8 mouse cellular contexts compared by ENCODE assay signal in genomic region chr16:18345243-18345642, GRCm38 (mm10). TPM values are rescaled to one million over a fixed set of nuclear protein-coding genes. Genes with fewer than 3 reads are reported as not detected.
DNase-seq lines count a peak whose midpoint lies in the region; ATAC-seq and TF ChIP-seq lines count a peak whose summit lies in the region.

No protein-coding gene starts in this region.

- H3K9me3 ChIP-seq in limb, embryonic 11.5 days (ENCODE audit: control insufficient read depth, low read length) = no peaks in the 10 kb centered on the region
- H3K9me3 ChIP-seq in midbrain, postnatal 0 days (ENCODE audit: low read length) = no peaks in the 10 kb centered on the region

- peaks cover 14% of the 10 kb centered on the region for H3K27me3 ChIP-seq in limb, embryonic 11.5 days (ENCODE audit: control insufficient read depth, insufficient read depth, low read length)
- no peaks in the 10 kb centered on the region for H3K27me3 ChIP-seq in midbrain, postnatal 0 days (ENCODE audit: insufficient read depth, low read length)

- H3K27ac ChIP-seq in limb, embryonic 11.5 days (replicated peaks; ENCODE audit: low read depth, low read length) = no peak overlapping the region
- peak overlapping the region; percentile 32; the same call in 1 of the 2 replicates for H3K27ac ChIP-seq in midbrain, postnatal 0 days (ENCODE audit: low read depth, low read length)

- H3K4me3 ChIP-seq in limb, embryonic 11.5 days (ENCODE audit: low read depth, low read length) = 0 out of 2 replicates have a peak overlapping the region, but pooled peaks have one; percentile 5
- H3K4me3 ChIP-seq in midbrain, postnatal 0 days (ENCODE audit: low read depth, low read length) = no peak overlapping the region

- H3K4me2 ChIP-seq in limb, embryonic 11.5 days (ENCODE audit: low read depth, severe bottlenecking) = no peak overlapping the region
- no peak overlapping the region for H3K4me2 ChIP-seq in midbrain, postnatal 0 days (ENCODE audit: low read depth, low read length, poor library complexity, severe bottlenecking)

- peak; percentile 43 for ATAC-seq in granulocyte monocyte progenitor cell, adult 5-6 weeks (replicated peaks; ENCODE audit: poor library complexity, severe bottlenecking)
- ATAC-seq in limb, embryonic 11.5 days (ENCODE audit: insufficient number of reproducible peaks, low FRiP score, low TSS enrichment, low read depth) = no peak
- ATAC-seq in midbrain, postnatal 0 days (ENCODE audit: low FRiP score) = peak; percentile 12; the same call in 1 of the 2 replicates

- peak; percentile 72 for DNase-seq in 3134 (ENCODE audit: extremely low read depth, insufficient read length, low spot score)
- DNase-seq in adrenal gland, adult 2 months = peak; percentile 90
- peak; percentile 90 for DNase-seq in embryo, embryonic 11 days
- DNase-seq in kidney, adult 8-10 months = peak; percentile 91 to 95
- peak; percentile 90 for DNase-seq in limb, embryonic 11.5 days (ENCODE audit: low spot score)
- DNase-seq in midbrain, postnatal 0 days (ENCODE audit: low spot score) = peak; percentile 93
- peak; percentile 61 to 75 for DNase-seq in spleen, postnatal 14 days (ENCODE audit: low spot score in 2 of 2)

- TF ChIP-seq CTCF in midbrain, postnatal 0 days (IDR thresholded peaks at IDR 0.05) = peak; percentile 95

- 0% methylated on average over 3 of the region's 3 CpGs for WGBS in limb, embryonic 11.5 days
- 5% methylated on average over 3 of the region's 3 CpGs for WGBS in midbrain, postnatal 0 days

- no peak overlapping the region for H3K9ac ChIP-seq in limb, embryonic 11.5 days (ENCODE audit: low read length)
- no peak overlapping the region for H3K9ac ChIP-seq in midbrain, postnatal 0 days (replicated peaks; ENCODE audit: low read length, poor library complexity, severe bottlenecking)

- peaks cover 8% of the 10 kb centered on the region; the same call in 1 of the 2 replicates for H3K4me1 ChIP-seq in limb, embryonic 11.5 days (ENCODE audit: control insufficient read depth, insufficient read depth, low read length)
- peaks cover 25% of the 10 kb centered on the region; the same call in 1 of the 2 replicates for H3K4me1 ChIP-seq in midbrain, postnatal 0 days (ENCODE audit: insufficient read depth, low read length)

- no peaks in the 10 kb centered on the region for H3K36me3 ChIP-seq in limb, embryonic 11.5 days (ENCODE audit: control insufficient read depth, insufficient read depth, low read length)
- no peaks in the 10 kb centered on the region for H3K36me3 ChIP-seq in midbrain, postnatal 0 days (ENCODE audit: insufficient read depth, low read length)

RNA-seq across cellular contexts. Expression of gene Tango2, which starts 2.7 kb away (rescaled TPM):
- total RNA-seq in adrenal gland, adult 2 months (2021) = 10 to 100 TPM; 36.1 to 37.1 TPM
- 40.6 and 51.1 TPM in 2 replicates for polyA plus RNA-seq in adrenal gland, adult 2 months (2012; rRNA removed)
- total RNA-seq in granulocyte monocyte progenitor cell, adult 5-6 weeks (2014; fragmentation: Nextera tagmentation) = 20.3 and 30.5 TPM in 2 replicates
- 5.4 and 8.8 TPM in 2 replicates for total RNA-seq in granulocyte monocyte progenitor cell, adult 5-6 weeks (2017)
- polyA plus RNA-seq in limb, embryonic 11.5 days (2014; fragmentation: Nextera tagmentation; extraction: Ambion mirVana) = 20.1 and 21.2 TPM in 2 replicates
- total RNA-seq in midbrain, postnatal 0 days (2014; rRNA removed) = 40.3 and 44.1 TPM in 2 replicates
- 88.0 and 94.8 TPM in 2 replicates for polyA plus RNA-seq in midbrain, postnatal 0 days (2015; fragmentation: Nextera tagmentation; extraction: Ambion mirVana)

RNA-seq across cellular contexts. Expression of gene Arvcf, which starts 2.7 kb away (rescaled TPM):
- total RNA-seq in adrenal gland, adult 2 months (2021) = 10 to 100 TPM; 33.4 to 48.9 TPM
- polyA plus RNA-seq in adrenal gland, adult 2 months (2012; rRNA removed) = 54.2 and 59.1 TPM in 2 replicates
- 1.8 and 1.9 TPM in 2 replicates for total RNA-seq in granulocyte monocyte progenitor cell, adult 5-6 weeks (2014; fragmentation: Nextera tagmentation)
- 0.21 and 2.8 TPM in 2 replicates for total RNA-seq in granulocyte monocyte progenitor cell, adult 5-6 weeks (2017)
- 32.9 and 33.2 TPM in 2 replicates for polyA plus RNA-seq in limb, embryonic 11.5 days (2014; fragmentation: Nextera tagmentation; extraction: Ambion mirVana)
- total RNA-seq in midbrain, postnatal 0 days (2014; rRNA removed) = 161 and 219 TPM in 2 replicates
- polyA plus RNA-seq in midbrain, postnatal 0 days (2015; fragmentation: Nextera tagmentation; extraction: Ambion mirVana) = 54.5 and 60.6 TPM in 2 replicates

RNA-seq across cellular contexts. Expression of gene Dgcr8, which starts 56.2 kb away (rescaled TPM):
- 10 to 100 TPM; 23.3 to 27.3 TPM for total RNA-seq in adrenal gland, adult 2 months (2021)
- polyA plus RNA-seq in adrenal gland, adult 2 months (2012; rRNA removed) = 12.3 and 20.6 TPM in 2 replicates
- 48.5 and 52.2 TPM in 2 replicates for total RNA-seq in granulocyte monocyte progenitor cell, adult 5-6 weeks (2014; fragmentation: Nextera tagmentation)
- total RNA-seq in granulocyte monocyte progenitor cell, adult 5-6 weeks (2017) = 46.3 and 54.4 TPM in 2 replicates
- polyA plus RNA-seq in limb, embryonic 11.5 days (2014; fragmentation: Nextera tagmentation; extraction: Ambion mirVana) = 42.7 and 48.2 TPM in 2 replicates
- total RNA-seq in midbrain, postnatal 0 days (2014; rRNA removed) = 40.3 and 46.7 TPM in 2 replicates
- 23.4 and 23.7 TPM in 2 replicates for polyA plus RNA-seq in midbrain, postnatal 0 days (2015; fragmentation: Nextera tagmentation; extraction: Ambion mirVana)

Comparison
In these comparisons a context has a peak if more than half of its experiments do, and no peak if none do; other contexts are left out.
1. RNA of gene Arvcf, which starts 2.7 kb away (total RNA-seq): 161 to 219 TPM in midbrain, postnatal 0 days and 33.4 to 48.9 TPM in adrenal gland, adult 2 months; 0.21 to 2.8 TPM in granulocyte monocyte progenitor cell, adult 5-6 weeks; every median in the first group is over 4 times any median in the second.
2. Peak in every context shown above with its lines, with median percentiles within 50 percentile points of each other: DNase-seq.